Mouse (Mus musculus) layer of hippocampus, adult 9-11 months (tissue): ENCODE measurements around the gene Ppp1r13b.

Experiments
- DNase-seq: peaks from one replicate; pipeline ENCODE4 v3.0.0; 2022

Gene Ppp1r13b

GRCm38 (mm10) chr12:111790631-111791030 lies 117.3 kb downstream of the Ppp1r13b start:
- DNase-seq, result no peak

- no peak for DNase-seq
Measured at GRCm38 (mm10) chr12:111790090-111790489, 117.8 kb downstream of the Ppp1r13b start.

GRCm38 (mm10) chr12:111787015-111787414 lies 120.9 kb downstream of the Ppp1r13b start:
- no peak for DNase-seq

GRCm38 (mm10) chr12:111785174-111785573 lies 122.7 kb downstream of the Ppp1r13b start:
- DNase-seq, result no peak

- no peak for DNase-seq
Measured at GRCm38 (mm10) chr12:111779544-111779943, 128.4 kb downstream of the Ppp1r13b start.
